ENCODE assay signal across 8 mouse cellular contexts in genomic region chr10:80940320-80940987, GRCm38 (mm10). TPM values are rescaled to one million over a fixed set of nuclear protein-coding genes. Genes with fewer than 3 reads are reported as not detected.
DNase-seq lines count a peak whose midpoint lies in the region; ATAC-seq and TF ChIP-seq lines count a peak whose summit lies in the region.

No protein-coding gene starts in this region.

- H3K4me3 ChIP-seq in bone marrow macrophage, adult 2 months (ENCODE audit: insufficient read depth, low read length) = peak overlapping the region; percentile 48
- H3K4me3 ChIP-seq in lung, embryonic 16.5 days (ENCODE audit: low read length) = peak overlapping the region; percentile 48
- no peak overlapping the region for H3K4me3 ChIP-seq in stomach, postnatal 0 days (ENCODE audit: low read depth, low read length)

- H3K27me3 ChIP-seq in lung, embryonic 16.5 days (ENCODE audit: control insufficient read depth, insufficient read depth, low read depth, low read length) = no peaks in the 10 kb centered on the region
- H3K27me3 ChIP-seq in stomach, postnatal 0 days (ENCODE audit: control insufficient read depth, insufficient read depth, low read length) = no peaks in the 10 kb centered on the region

- TF ChIP-seq EP300 in stomach, postnatal 0 days (optimal IDR thresholded peaks at IDR 0.05) = no peak

- no peaks in the 10 kb centered on the region for H3K36me3 ChIP-seq in lung, embryonic 16.5 days (ENCODE audit: control insufficient read depth, insufficient read depth, low read length)
- no peaks in the 10 kb centered on the region for H3K36me3 ChIP-seq in stomach, postnatal 0 days (ENCODE audit: control insufficient read depth, insufficient read depth, low read length)

- no peak for TF ChIP-seq CTCF in bone marrow macrophage, adult 2 months (IDR thresholded peaks at IDR 0.05; ENCODE audit: low read depth, low read length)
- peak; percentile 4; the same call in 1 of the 2 replicates for TF ChIP-seq CTCF in stomach, postnatal 0 days (IDR thresholded peaks at IDR 0.05; ENCODE audit: low read depth)

- no peak for TF ChIP-seq POLR2A in bone marrow macrophage, adult 2 months (IDR thresholded peaks at IDR 0.05; ENCODE audit: borderline replicate concordance, low read depth, low read length)

- intact Hi-C loops in left cerebral cortex, postnatal 36 days (cut with DNase I) = no loop called here

- peak; percentile 87 for DNase-seq in MN1 (ENCODE audit: low spot score)
- DNase-seq in heart, adult 18-20 months = peak; percentile 78 to 91
- DNase-seq in kidney, adult 11 months = peak; percentile 90
- DNase-seq in stomach, postnatal 0 days (ENCODE audit: low spot score) = peak; percentile 91
- DNase-seq in layer of hippocampus, adult 8-10 months (ENCODE audit: low spot score in 2 of 2) = no peak
- no peak for DNase-seq in left cerebral cortex, postnatal 36 days (ENCODE audit: low spot score in 2 of 2)

- H3K9me3 ChIP-seq in lung, embryonic 16.5 days (ENCODE audit: control insufficient read depth, low read length) = no peaks in the 10 kb centered on the region
- no peaks in the 10 kb centered on the region for H3K9me3 ChIP-seq in stomach, postnatal 0 days (ENCODE audit: control insufficient read depth, low read length)

- peak; percentile 39 for ATAC-seq in lung, embryonic 16.5 days (ENCODE audit: low read depth)
- ATAC-seq in stomach, postnatal 0 days (ENCODE audit: low FRiP score, low TSS enrichment) = peak; percentile 76

- peak overlapping the region; percentile 63 for H3K9ac ChIP-seq in lung, embryonic 16.5 days (ENCODE audit: low read length)
- peak overlapping the region; percentile 28 for H3K9ac ChIP-seq in stomach, postnatal 0 days (ENCODE audit: low read length)

- H3K4me1 ChIP-seq in bone marrow macrophage, adult 2 months (ENCODE audit: control insufficient read depth, insufficient read depth, low read length) = peaks cover 46% of the 10 kb centered on the region
- H3K4me1 ChIP-seq in lung, embryonic 16.5 days (replicated peaks; ENCODE audit: control insufficient read depth, insufficient read depth, low read length) = peaks cover 59% of the 10 kb centered on the region
- H3K4me1 ChIP-seq in stomach, postnatal 0 days (replicated peaks; ENCODE audit: control insufficient read depth, insufficient read depth) = peaks cover 49% of the 10 kb centered on the region

- 21% methylated on average over 8 of the region's 8 CpGs for WGBS in lung, embryonic 16.5 days
- WGBS in stomach, postnatal 0 days = 17% methylated on average over 8 of the region's 8 CpGs

- H3K27ac ChIP-seq in bone marrow macrophage, adult 2 months (ENCODE audit: insufficient read depth, low read depth, low read length) = peak overlapping the region; percentile 86
- H3K27ac ChIP-seq in lung, embryonic 16.5 days (ENCODE audit: low read length) = peak overlapping the region; percentile 87
- peak overlapping the region; percentile 91 for H3K27ac ChIP-seq in stomach, postnatal 0 days (replicated peaks)

- H3K4me2 ChIP-seq in lung, embryonic 16.5 days (ENCODE audit: low read depth, low read length) = peak overlapping the region; percentile 85
- H3K4me2 ChIP-seq in stomach, postnatal 0 days (replicated peaks; ENCODE audit: low read depth) = peak overlapping the region; percentile 59

RNA-seq across cellular contexts. Expression of gene Gadd45b, which starts 10.6 kb away (rescaled TPM):
- polyA plus RNA-seq in bone marrow macrophage, adult 2 months (2012; ENCODE audit: insufficient read depth, insufficient read length, missing spikeins) = 15.8 and 20.9 TPM in 2 replicates
- total RNA-seq in heart, adult 18-20 months (2021) = 10 to 100 TPM; 14.9 to 19.0 TPM
- polyA plus RNA-seq in lung, embryonic 16.5 days (2015; fragmentation: Nextera tagmentation; extraction: Ambion mirVana) = 57.3 and 63.6 TPM in 2 replicates
- polyA plus RNA-seq in stomach, postnatal 0 days (2015; fragmentation: Nextera tagmentation; extraction: Ambion mirVana) = 59.5 and 62.2 TPM in 2 replicates
- total RNA-seq in layer of hippocampus, adult 8-10 months (2022) = 10 to 100 TPM; 17.4 to 22.9 (median 20.2) TPM
- total RNA-seq in left cerebral cortex, postnatal 36 days (2021) = 10 to 100 TPM; 17.4 to 23.9 TPM

RNA-seq across cellular contexts. Expression of gene Lmnb2, which starts 22.4 kb away (rescaled TPM):
- 18.9 and 19.5 TPM in 2 replicates for polyA plus RNA-seq in bone marrow macrophage, adult 2 months (2012; ENCODE audit: insufficient read depth, insufficient read length, missing spikeins)
- total RNA-seq in heart, adult 18-20 months (2021) = 1 to 10 TPM; 4.7 to 5.8 TPM
- 52.6 and 52.7 TPM in 2 replicates for polyA plus RNA-seq in lung, embryonic 16.5 days (2015; fragmentation: Nextera tagmentation; extraction: Ambion mirVana)
- polyA plus RNA-seq in stomach, postnatal 0 days (2015; fragmentation: Nextera tagmentation; extraction: Ambion mirVana) = 12.0 and 12.4 TPM in 2 replicates
- total RNA-seq in layer of hippocampus, adult 8-10 months (2022) = 10 to 100 TPM; 17.2 to 22.9 (median 19.9) TPM
- 10 to 100 TPM; 17.6 to 21.2 TPM for total RNA-seq in left cerebral cortex, postnatal 36 days (2021)

RNA-seq across cellular contexts. Expression of gene Timm13, which starts 39.7 kb away (rescaled TPM):
- polyA plus RNA-seq in bone marrow macrophage, adult 2 months (2012; ENCODE audit: insufficient read depth, insufficient read length, missing spikeins) = 76.6 and 101 TPM in 2 replicates
- 100 to 1,000 TPM; 125 to 144 TPM for total RNA-seq in heart, adult 18-20 months (2021)
- polyA plus RNA-seq in lung, embryonic 16.5 days (2015; fragmentation: Nextera tagmentation; extraction: Ambion mirVana) = 284 and 297 TPM in 2 replicates
- 292 and 304 TPM in 2 replicates for polyA plus RNA-seq in stomach, postnatal 0 days (2015; fragmentation: Nextera tagmentation; extraction: Ambion mirVana)
- total RNA-seq in layer of hippocampus, adult 8-10 months (2022) = 100 to 1,000 TPM; 112 to 139 (median 124) TPM
- 100 to 1,000 TPM; 120 to 153 TPM for total RNA-seq in left cerebral cortex, postnatal 36 days (2021)

Comparison
In these comparisons a context has a peak if more than half of its experiments do, and no peak if none do; other contexts are left out.
1. DNase-seq: peak in MN1 (single experiment), heart, adult 18-20 months (2 of 2), kidney, adult 11 months (single experiment) and stomach, postnatal 0 days (single experiment); none in layer of hippocampus, adult 8-10 months (0 of 2) and left cerebral cortex, postnatal 36 days (0 of 2).
2. Peak in every context shown above with its lines, with median percentiles within 50 percentile points of each other: H3K27ac ChIP-seq.